ENCODE assay signal across 7 mouse cellular contexts in the genomic region with DNA sequence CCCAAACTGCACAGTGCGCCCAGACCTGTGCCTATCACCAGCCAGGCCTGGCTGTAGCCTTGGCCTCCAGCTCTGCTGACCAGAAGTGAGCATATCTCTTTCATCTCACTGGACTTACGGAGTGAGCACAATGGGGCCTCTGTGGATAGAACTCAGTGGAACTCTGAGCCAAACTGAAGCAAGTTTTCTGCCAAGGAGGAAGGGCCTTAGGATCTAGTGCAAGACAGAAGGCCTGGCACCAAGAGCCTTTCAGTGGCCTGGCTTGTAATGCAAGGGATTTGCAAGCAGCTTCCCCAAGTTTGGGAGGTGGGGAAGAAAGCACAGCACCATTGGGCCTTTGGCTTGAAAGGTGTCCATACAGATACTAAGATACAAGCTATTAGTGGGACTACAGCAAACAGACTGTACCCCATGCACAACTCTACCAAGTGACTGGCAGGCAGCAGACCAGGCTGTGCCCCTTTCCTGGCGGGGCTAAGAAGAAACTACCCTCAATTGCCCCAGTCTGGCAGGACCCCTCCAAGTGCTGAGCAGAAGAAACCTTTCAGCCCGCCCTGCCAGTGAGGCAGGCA. TPM values are rescaled to one million over a fixed set of nuclear protein-coding genes. Genes with fewer than 3 reads are reported as not detected.
DNase-seq lines count a peak whose midpoint lies in the region; ATAC-seq lines count a peak whose summit lies in the region.

No protein-coding gene starts in this region.

- H3K4me1 ChIP-seq in neural tube, embryonic 11.5 days (ENCODE audit: control insufficient read depth, insufficient read depth, low read length) = peaks cover 72% of the 10 kb centered on the region
- peaks cover 70% of the 10 kb centered on the region for H3K4me1 ChIP-seq in forebrain, embryonic 14.5 days (ENCODE audit: control insufficient read depth, insufficient read depth, low read length)
- peaks cover 82% of the 10 kb centered on the region for H3K4me1 ChIP-seq in kidney, embryonic 16.5 days (ENCODE audit: insufficient read depth, low read length)
- H3K4me1 ChIP-seq in neural tube, embryonic 13.5 days (replicated peaks) = peaks cover 99% of the 10 kb centered on the region

- H3K4me3 ChIP-seq in neural tube, embryonic 11.5 days (ENCODE audit: low read depth, low read length) = peak overlapping the region; percentile 16
- H3K4me3 ChIP-seq in forebrain, embryonic 14.5 days (ENCODE audit: low read depth, low read length) = peak overlapping the region; percentile 10
- H3K4me3 ChIP-seq in kidney, embryonic 16.5 days (ENCODE audit: low read length) = peak overlapping the region; percentile 87
- H3K4me3 ChIP-seq in neural tube, embryonic 13.5 days = peak overlapping the region; percentile 68

- 37% methylated on average over 4 of the region's 4 CpGs for WGBS in neural tube, embryonic 11.5 days
- 14% methylated on average over 4 of the region's 4 CpGs for WGBS in forebrain, embryonic 14.5 days
- 38% methylated on average over 4 of the region's 4 CpGs for WGBS in kidney, embryonic 16.5 days
- 29% methylated on average over 4 of the region's 4 CpGs for WGBS in neural tube, embryonic 13.5 days

- DNase-seq in neural tube, embryonic 11.5 days (ENCODE audit: low spot score) = no peak
- no peak for DNase-seq in neural tube, embryonic 10.5 days (ENCODE audit: extremely low spot score, low spot score)
- DNase-seq in forebrain, embryonic 14.5 days (ENCODE audit: low spot score) = peak; percentile 84
- DNase-seq in spleen, adult 18-20 months = no peak
- no peak for DNase-seq in thymus, postnatal 25 days

- peak overlapping the region; percentile 45 for H3K4me2 ChIP-seq in neural tube, embryonic 11.5 days (ENCODE audit: low read depth)
- peak overlapping the region; percentile 80 for H3K4me2 ChIP-seq in forebrain, embryonic 14.5 days (ENCODE audit: low read length)
- H3K4me2 ChIP-seq in kidney, embryonic 16.5 days (replicated peaks; ENCODE audit: low read depth, low read length) = peak overlapping the region; percentile 70
- H3K4me2 ChIP-seq in neural tube, embryonic 13.5 days = peak overlapping the region; percentile 83

- H3K27ac ChIP-seq in neural tube, embryonic 11.5 days (ENCODE audit: low read depth, low read length) = peak overlapping the region; percentile 69
- H3K27ac ChIP-seq in forebrain, embryonic 14.5 days (ENCODE audit: low read depth, low read length) = peak overlapping the region; percentile 95
- H3K27ac ChIP-seq in kidney, embryonic 16.5 days (ENCODE audit: low read length) = peak overlapping the region; percentile 89
- peak overlapping the region; percentile 94 for H3K27ac ChIP-seq in neural tube, embryonic 13.5 days (replicated peaks)

- peaks cover 3% of the 10 kb centered on the region; the same call in 1 of the 2 replicates for H3K36me3 ChIP-seq in neural tube, embryonic 11.5 days (ENCODE audit: control insufficient read depth, insufficient read depth, low read length)
- H3K36me3 ChIP-seq in forebrain, embryonic 14.5 days (ENCODE audit: control insufficient read depth, insufficient read depth, low read length) = peaks cover 3% of the 10 kb centered on the region; the same call in 1 of the 2 replicates
- peaks cover 13% of the 10 kb centered on the region; the same call in 1 of the 2 replicates for H3K36me3 ChIP-seq in kidney, embryonic 16.5 days (ENCODE audit: insufficient read depth, low read length)
- no peaks in the 10 kb centered on the region for H3K36me3 ChIP-seq in neural tube, embryonic 13.5 days

- peak overlapping the region; percentile 46 for H3K9ac ChIP-seq in neural tube, embryonic 11.5 days (ENCODE audit: low read length)
- peak overlapping the region; percentile 46 for H3K9ac ChIP-seq in forebrain, embryonic 14.5 days (ENCODE audit: low read length)
- peak overlapping the region; percentile 40 for H3K9ac ChIP-seq in kidney, embryonic 16.5 days (replicated peaks; ENCODE audit: low read length)
- peak overlapping the region; percentile 91 for H3K9ac ChIP-seq in neural tube, embryonic 13.5 days

- no peaks in the 10 kb centered on the region for H3K9me3 ChIP-seq in neural tube, embryonic 11.5 days (ENCODE audit: control insufficient read depth, low read length)
- H3K9me3 ChIP-seq in forebrain, embryonic 14.5 days (replicated peaks; ENCODE audit: control insufficient read depth, low read length) = no peaks in the 10 kb centered on the region
- no peaks in the 10 kb centered on the region for H3K9me3 ChIP-seq in kidney, embryonic 16.5 days (ENCODE audit: low read length)
- H3K9me3 ChIP-seq in neural tube, embryonic 13.5 days = no peaks in the 10 kb centered on the region

- H3K27me3 ChIP-seq in neural tube, embryonic 11.5 days (ENCODE audit: control insufficient read depth, insufficient read depth, low read length) = no peaks in the 10 kb centered on the region
- H3K27me3 ChIP-seq in forebrain, embryonic 14.5 days (replicated peaks; ENCODE audit: control insufficient read depth, insufficient read depth, low read length) = no peaks in the 10 kb centered on the region
- no peaks in the 10 kb centered on the region for H3K27me3 ChIP-seq in kidney, embryonic 16.5 days (ENCODE audit: insufficient read depth, low read length)
- H3K27me3 ChIP-seq in neural tube, embryonic 13.5 days = peaks cover 29% of the 10 kb centered on the region

- no peak for ATAC-seq in neural tube, embryonic 11.5 days (ENCODE audit: insufficient read depth, low FRiP score, low TSS enrichment)
- ATAC-seq in forebrain, embryonic 14.5 days = 0 out of 2 replicates have a peak, but pooled peaks have one; percentile 0
- no peak for ATAC-seq in kidney, embryonic 16.5 days (ENCODE audit: low FRiP score, low TSS enrichment)
- no peak for ATAC-seq in neural tube, embryonic 13.5 days (ENCODE audit: low read depth)

RNA-seq across cellular contexts. Expression of a gene that starts 16.4 kb away (rescaled TPM):
- 56.9 and 60.4 TPM in 2 replicates for polyA plus RNA-seq in neural tube, embryonic 11.5 days (2014; fragmentation: Nextera tagmentation; extraction: Ambion mirVana)
- polyA plus RNA-seq in forebrain, embryonic 14.5 days (2014; fragmentation: Nextera tagmentation; extraction: Ambion mirVana) = 30.3 and 32.3 TPM in 2 replicates
- polyA plus RNA-seq in kidney, embryonic 16.5 days (2015; fragmentation: Nextera tagmentation; extraction: Ambion mirVana) = 23.7 and 27.0 TPM in 2 replicates
- polyA plus RNA-seq in neural tube, embryonic 13.5 days (2015; fragmentation: Nextera tagmentation; extraction: Ambion mirVana) = 19.3 and 20.5 TPM in 2 replicates

RNA-seq across cellular contexts. Expression of a gene that starts 55.1 kb away (rescaled TPM):
- polyA plus RNA-seq in neural tube, embryonic 11.5 days (2014; fragmentation: Nextera tagmentation; extraction: Ambion mirVana) = 40.2 and 40.5 TPM in 2 replicates
- 23.4 and 24.6 TPM in 2 replicates for polyA plus RNA-seq in forebrain, embryonic 14.5 days (2014; fragmentation: Nextera tagmentation; extraction: Ambion mirVana)
- polyA plus RNA-seq in kidney, embryonic 16.5 days (2015; fragmentation: Nextera tagmentation; extraction: Ambion mirVana) = 27.6 and 28.6 TPM in 2 replicates
- 18.4 and 20.7 TPM in 2 replicates for polyA plus RNA-seq in neural tube, embryonic 13.5 days (2015; fragmentation: Nextera tagmentation; extraction: Ambion mirVana)

Comparison
In these comparisons a context has a peak if more than half of its experiments do, and no peak if none do; other contexts are left out.
1. H3K4me3 ChIP-seq: peak in every context shown above with its lines; median percentile 87 in kidney, embryonic 16.5 days; 68 in neural tube, embryonic 13.5 days; 16 in neural tube, embryonic 11.5 days; 10 in forebrain, embryonic 14.5 days.
2. H3K9ac ChIP-seq: peak in every context shown above with its lines; median percentile 91 in neural tube, embryonic 13.5 days; 46 in neural tube, embryonic 11.5 days; 46 in forebrain, embryonic 14.5 days; 40 in kidney, embryonic 16.5 days.